Comparison of ENCODE assay signal across 14 mouse cellular contexts in genomic region chr4:138045809-138046208, GRCm38 (mm10). TPM values are rescaled to one million over a fixed set of nuclear protein-coding genes. Genes with fewer than 3 reads are reported as not detected.
DNase-seq lines count a peak whose midpoint lies in the region; ATAC-seq and TF ChIP-seq lines count a peak whose summit lies in the region.
"Had no signal": no experiment of that assay in that cellular context is flagged by ENCODE, and none has a peak within 500 bp of the region (broad histone marks: within the 10 kb centered on the region; RNA-seq: fewer than 3 reads in every experiment).

No protein-coding gene starts in this region.

- DNase-seq in cerebellum, adult 2 months: no peak
- no peak for DNase-seq in cerebellum, postnatal 4 days (ENCODE audit: low spot score in 2 of 2)
- no peak for DNase-seq in liver, postnatal 0 days
- DNase-seq in ES-CJ7 (ENCODE audit: low read depth, low spot score): peak; percentile 71
- DNase-seq in induced T-regulatory cell, adult 2 months (ENCODE audit: low read depth): peak; percentile 47
- DNase-seq in right cerebral cortex, adult 2 months (ENCODE audit: low spot score in 2 of 2): no peak
- no peak for DNase-seq in adrenal gland, postnatal 4 days (ENCODE audit: low spot score in 2 of 2)
- DNase-seq: adrenal gland, adult 8-10 months; cerebellum, adult 9-10 months; left cerebral cortex, postnatal 4 days; lung, postnatal 4 days had no signal

- H3K36me3 ChIP-seq in liver, postnatal 0 days (replicated peaks; ENCODE audit: insufficient read depth, low read length): peaks cover 24% of the 10 kb centered on the region
- H3K36me3 ChIP-seq in liver, embryonic 12.5 days: peaks cover 67% of the 10 kb centered on the region

- peaks cover 24% of the 10 kb centered on the region for H3K4me1 ChIP-seq in cerebellum, adult 2 months (ENCODE audit: control insufficient read depth, insufficient read depth, low read length)
- no peaks in the 10 kb centered on the region for H3K4me1 ChIP-seq in liver, postnatal 0 days (ENCODE audit: insufficient read depth)
- peaks cover 9% of the 10 kb centered on the region; the same call in 1 of the 2 replicates for H3K4me1 ChIP-seq in liver, embryonic 12.5 days
- H3K4me1 ChIP-seq: embryonic facial prominence, embryonic 12.5 days had no signal

- H3K9me3 ChIP-seq in liver, postnatal 0 days (ENCODE audit: low read length): 0 out of 2 replicates have a peak, but pooled peaks cover 3% of the 10 kb centered on the region
- peaks cover 9% of the 10 kb centered on the region; the same call in 1 of the 2 replicates for H3K9me3 ChIP-seq in liver, embryonic 12.5 days (replicated peaks)
- H3K9me3 ChIP-seq: embryonic facial prominence, embryonic 12.5 days; heart, embryonic 13.5 days had no signal

- no peak overlapping the region for H3K27ac ChIP-seq in cerebellum, adult 2 months (ENCODE audit: insufficient read depth, low read length)
- no peak overlapping the region for H3K27ac ChIP-seq in liver, postnatal 0 days (ENCODE audit: low read depth)
- H3K27ac ChIP-seq in liver, embryonic 12.5 days: no peak overlapping the region
- H3K27ac ChIP-seq: embryonic facial prominence, embryonic 12.5 days; heart, embryonic 13.5 days had no signal

- WGBS in cerebellum, adult 2 months: 100% methylated on average over 1 of the region's 1 CpGs
- WGBS in liver, postnatal 0 days (ENCODE audit: insufficient replicate concordance): 91% methylated on average over 1 of the region's 1 CpGs
- 93% methylated on average over 1 of the region's 1 CpGs for WGBS in liver, embryonic 12.5 days (ENCODE audit: insufficient replicate concordance)

- no peak for ATAC-seq in liver, postnatal 0 days
- ATAC-seq in liver, embryonic 12.5 days: no peak

- no peak for TF ChIP-seq EP300 in liver, postnatal 0 days (IDR thresholded peaks at IDR 0.05; ENCODE audit: low read depth)

- no peak overlapping the region for H3K9ac ChIP-seq in liver, postnatal 0 days (replicated peaks)
- no peak overlapping the region for H3K9ac ChIP-seq in liver, embryonic 12.5 days
- H3K9ac ChIP-seq: embryonic facial prominence, embryonic 12.5 days; heart, embryonic 13.5 days had no signal

- H3K4me3 ChIP-seq in cerebellum, adult 2 months (replicated peaks; ENCODE audit: insufficient read depth, low read depth, low read length): no peak overlapping the region
- H3K4me3 ChIP-seq in liver, postnatal 0 days (ENCODE audit: low read depth, low read length): no peak overlapping the region
- no peak overlapping the region for H3K4me3 ChIP-seq in liver, embryonic 12.5 days
- H3K4me3 ChIP-seq: embryonic facial prominence, embryonic 12.5 days; heart, embryonic 13.5 days had no signal

- TF ChIP-seq POLR2A in cerebellum, adult 2 months (IDR thresholded peaks at IDR 0.05; ENCODE audit: borderline replicate concordance, insufficient read depth, low read length): no peak

- peak; percentile 26; the same call in 1 of the 2 replicates for TF ChIP-seq CTCF in cerebellum, adult 2 months (IDR thresholded peaks at IDR 0.05; ENCODE audit: borderline replicate concordance, insufficient read depth, low read depth, low read length)
- TF ChIP-seq CTCF in liver, postnatal 0 days (IDR thresholded peaks at IDR 0.05; ENCODE audit: low read depth): peak; percentile 54

- no peaks in the 10 kb centered on the region for H3K27me3 ChIP-seq in cerebellum, adult 2 months (ENCODE audit: control insufficient read depth, insufficient read depth, low read length)
- H3K27me3 ChIP-seq in liver, postnatal 0 days (ENCODE audit: insufficient read depth, low read length): no peaks in the 10 kb centered on the region
- H3K27me3 ChIP-seq in liver, embryonic 12.5 days (replicated peaks): no peaks in the 10 kb centered on the region
- H3K27me3 ChIP-seq: embryonic facial prominence, embryonic 12.5 days; heart, embryonic 13.5 days had no signal

- H3K4me2 ChIP-seq in liver, postnatal 0 days (ENCODE audit: low read depth, low read length): no peak overlapping the region
- H3K4me2 ChIP-seq in liver, embryonic 12.5 days: no peak overlapping the region
- H3K4me2 ChIP-seq: embryonic facial prominence, embryonic 12.5 days; heart, embryonic 13.5 days had no signal

RNA-seq across cellular contexts. Expression of gene Eif4g3, which starts 53.0 kb away (rescaled TPM):
- 156 and 160 TPM in 2 replicates for polyA plus RNA-seq in cerebellum, adult 2 months (2012; rRNA removed)
- 5.8 and 5.9 TPM in 2 replicates for polyA plus RNA-seq in liver, postnatal 0 days (2015; fragmentation: Nextera tagmentation; extraction: Ambion mirVana)
- polyA plus RNA-seq in liver, embryonic 12.5 days (2016; fragmentation: Nextera tagmentation; extraction: Ambion mirVana): 15.2 and 15.8 TPM in 2 replicates
- total RNA-seq in adrenal gland, postnatal 4 days (2021): 100 to 1,000 TPM; 121 to 142 TPM

Comparison
In these comparisons a context has a peak if more than half of its experiments do, and no peak if none do; other contexts are left out.
1. DNase-seq: peak in ES-CJ7 (single experiment) and induced T-regulatory cell, adult 2 months (single experiment); none in cerebellum, adult 2 months (0 of 2), cerebellum, postnatal 4 days (0 of 2), liver, postnatal 0 days (single experiment), right cerebral cortex, adult 2 months (0 of 2) and adrenal gland, postnatal 4 days (0 of 2).